In genomic region chr5:72747384-72747783, GRCm38 (mm10) we compare ENCODE assay signal across 14 mouse cellular contexts. TPM values are rescaled to one million over a fixed set of nuclear protein-coding genes. Genes with fewer than 3 reads are reported as not detected.
DNase-seq lines count a peak whose midpoint lies in the region; ATAC-seq lines count a peak whose summit lies in the region.
"Had no signal": no experiment of that assay in that cellular context is flagged by ENCODE, and none has a peak within 500 bp of the region (broad histone marks: within the 10 kb centered on the region; RNA-seq: fewer than 3 reads in every experiment).

No protein-coding gene starts in this region.

- no peaks in the 10 kb centered on the region for H3K36me3 ChIP-seq in hindbrain, embryonic 12.5 days
- H3K36me3 ChIP-seq: limb, embryonic 12.5 days; midbrain, embryonic 10.5 days had no signal

- peak; percentile 66 for DNase-seq in heart, adult 11 months
- DNase-seq in heart, postnatal 36 days, result no peak
- DNase-seq in frontal cortex, adult 2 months (ENCODE audit: extremely low spot score in 1 of 2, low spot score in 1 of 2), result peak; percentile 73 to 87
- DNase-seq in left cerebral cortex, postnatal 10 days (ENCODE audit: extremely low spot score in 1 of 2, low spot score in 2 of 2), result peak; percentile 47 to 81
- peak; percentile 60 to 81 for DNase-seq in right cerebral cortex, postnatal 36 days (ENCODE audit: low spot score in 2 of 2)
- no peak for DNase-seq in adrenal gland, postnatal 10 days
- DNase-seq: adrenal gland, postnatal 25 days had no signal

- H3K4me3 ChIP-seq in hindbrain, embryonic 12.5 days, result no peak overlapping the region
- H3K4me3 ChIP-seq: limb, embryonic 12.5 days; midbrain, embryonic 10.5 days had no signal

- no peaks in the 10 kb centered on the region for H3K27me3 ChIP-seq in hindbrain, embryonic 12.5 days
- H3K27me3 ChIP-seq: limb, embryonic 12.5 days had no signal

- no peaks in the 10 kb centered on the region for H3K4me1 ChIP-seq in hindbrain, embryonic 12.5 days
- H3K4me1 ChIP-seq: limb, embryonic 12.5 days; midbrain, embryonic 10.5 days had no signal

- H3K4me2 ChIP-seq in hindbrain, embryonic 12.5 days (replicated peaks), result no peak overlapping the region
- H3K4me2 ChIP-seq: heart, embryonic 11.5 days; limb, embryonic 12.5 days had no signal

- H3K27ac ChIP-seq in hindbrain, embryonic 12.5 days, result no peak overlapping the region
- H3K27ac ChIP-seq: kidney, postnatal 0 days; limb, embryonic 12.5 days; midbrain, embryonic 10.5 days had no signal

- intact Hi-C loops in heart, postnatal 36 days (cut with DNase I), result no loop called here
- intact Hi-C loops in left cerebral cortex, postnatal 10 days (cut with DNase I), result no loop called here

- 87% methylated on average over 4 of the region's 4 CpGs for WGBS in hindbrain, embryonic 12.5 days

- no peaks in the 10 kb centered on the region for H3K9me3 ChIP-seq in hindbrain, embryonic 12.5 days (replicated peaks)
- H3K9me3 ChIP-seq: limb, embryonic 12.5 days; midbrain, embryonic 10.5 days had no signal

- no peak for ATAC-seq in hindbrain, embryonic 12.5 days (ENCODE audit: low FRiP score)
- ATAC-seq: intestine, embryonic 16.5 days had no signal

- H3K9ac ChIP-seq in hindbrain, embryonic 12.5 days, result no peak overlapping the region
- H3K9ac ChIP-seq: limb, embryonic 12.5 days had no signal

RNA-seq across cellular contexts. Expression of gene Txk, which starts 5.2 kb away (rescaled TPM):
- total RNA-seq in heart, postnatal 36 days (2021), result under 1 TPM in 1 of 2 experiments, not detected in 1; 0.11 TPM
- 0.34 and 0.40 TPM in 2 replicates for polyA plus RNA-seq in frontal cortex, adult 2 months (2012; rRNA removed)
- under 1 TPM; 0.49 to 0.56 TPM for total RNA-seq in left cerebral cortex, postnatal 10 days (2021)
- total RNA-seq in adrenal gland, postnatal 10 days (2021), result under 1 TPM; 0.58 to 0.66 TPM
- 0.12 TPM in 1 of 2 replicates, not detected in the other for polyA plus RNA-seq in hindbrain, embryonic 12.5 days (2016; fragmentation: Nextera tagmentation; extraction: Ambion mirVana)
- total RNA-seq: adrenal gland, postnatal 25 days had no signal
- polyA plus RNA-seq: hindbrain, embryonic 11.5 days; limb, embryonic 12.5 days; midbrain, embryonic 10.5 days had no signal

Comparison
In these comparisons a context has a peak if more than half of its experiments do, and no peak if none do; other contexts are left out.
1. DNase-seq: peak in heart, adult 11 months (single experiment), frontal cortex, adult 2 months (2 of 2), left cerebral cortex, postnatal 10 days (2 of 2) and right cerebral cortex, postnatal 36 days (2 of 2); none in heart, postnatal 36 days (0 of 2) and adrenal gland, postnatal 10 days (single experiment).